Mouse (Mus musculus) erythroblast, embryonic 14.5 days (primary cell): Measurements from ENCODE around the gene Samd10.

Source experiments
- GATA1 ChIP-seq: IDR thresholded peaks from 2 replicates; pipeline ENCODE4 v1.6.1; 2012; ENCODE audit warnings: low read length, inconsistent platforms, mixed read lengths
- TAL1 ChIP-seq: IDR thresholded peaks from 3 replicates; pipeline ENCODE4 v1.6.1; 2012; ENCODE audit warnings: low read length, inconsistent platforms, mixed read lengths

DNA sequence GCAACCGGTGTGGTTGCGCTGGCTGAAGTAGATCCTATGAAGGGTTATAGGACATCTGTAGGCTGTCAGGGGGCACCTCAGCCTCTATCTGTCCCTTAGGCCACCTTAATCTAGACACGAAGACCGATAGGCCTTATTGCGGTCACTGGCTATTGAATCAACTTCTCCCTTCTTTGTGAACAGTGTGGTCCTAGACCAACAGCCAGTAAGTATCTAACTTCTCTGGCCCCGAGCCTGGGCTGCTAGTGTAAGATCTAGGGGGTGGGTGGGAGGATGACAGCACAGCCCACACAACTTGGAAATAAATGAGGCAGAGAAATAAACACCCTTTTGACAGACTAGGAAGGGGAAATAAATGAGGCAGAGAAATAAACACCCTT, 6.0 kb downstream of the Samd10 start:
- TF ChIP-seq TAL1 (no peak), GATA1 (no peak)
